Mouse (Mus musculus) intestine, embryonic 15.5 days (tissue): ENCODE results near the gene Mrrf. TPM values are rescaled to one million over a fixed set of nuclear protein-coding genes. Genes with fewer than 3 reads are reported as not detected.
A peak's percentile ranks its signal among the peaks of the same experiment; 100 is the strongest.

Experiments
- ATAC-seq: fragments of 200-750 bp; cut with Nextera tagmentation; 2 replicates; pipeline ENCODE4 v1.8.0; 2017; ENCODE audit warnings: moderate TSS enrichment, moderate library complexity
- H3K27ac ChIP-seq: fragments of 300-500 bp; sonication (generic); 2 replicates; pipeline ENCODE4 v1.5.1; 2015; ENCODE audit warnings: mild to moderate bottlenecking, inconsistent platforms
- H3K27me3 ChIP-seq: fragments of 300-500 bp; sonication (generic); replicated peaks from 2 replicates; pipeline ENCODE4 v1.6.1; 2015; ENCODE audit warnings: inconsistent platforms
- H3K36me3 ChIP-seq: fragments of 300-500 bp; sonication (generic); 2 replicates; pipeline ENCODE4 v1.6.1; 2015; ENCODE audit warnings: inconsistent platforms
- H3K4me1 ChIP-seq: fragments of 300-500 bp; sonication (generic); replicated peaks from 2 replicates; pipeline ENCODE4 v1.6.1; 2015; ENCODE audit warnings: inconsistent platforms
- H3K4me2 ChIP-seq: fragments of 300-500 bp; sonication (generic); replicated peaks from 2 replicates; pipeline ENCODE4 v1.6.1; 2015; ENCODE audit warnings: mild to moderate bottlenecking, inconsistent platforms
- H3K4me3 ChIP-seq: fragments of 300-500 bp; sonication (generic); replicated peaks from 2 replicates; pipeline ENCODE4 v1.5.1; 2015; ENCODE audit warnings: inconsistent platforms
- H3K9ac ChIP-seq: fragments of 300-500 bp; sonication (generic); 2 replicates; pipeline ENCODE4 v1.6.1; 2015; ENCODE audit warnings: inconsistent platforms
- H3K9me3 ChIP-seq: fragments of 300-500 bp; sonication (generic); 2 replicates; pipeline ENCODE4 v1.6.1; 2016; ENCODE audit warnings: inconsistent platforms
- WGBS: fragments of 180-500 bp; shearing (Covaris S2); methylation state at CpG from one replicate; pipeline ENCODE4 v1.1.7; 2015; 5-methylcytosine and 5-hydroxymethylcytosine counted together
- polyA plus RNA-seq: library from polyadenylated mRNA; unstranded; fragments of >200 nt; fragmentation: Nextera tagmentation; extraction: Ambion mirVana; gene quantifications from 2 replicates; pipeline ENCODE4 v1.2.1, GENCODE M21; 2015

The Mrrf gene
- polyA plus RNA-seq, result 35.1 and 35.9 TPM in 2 replicates

DNA sequence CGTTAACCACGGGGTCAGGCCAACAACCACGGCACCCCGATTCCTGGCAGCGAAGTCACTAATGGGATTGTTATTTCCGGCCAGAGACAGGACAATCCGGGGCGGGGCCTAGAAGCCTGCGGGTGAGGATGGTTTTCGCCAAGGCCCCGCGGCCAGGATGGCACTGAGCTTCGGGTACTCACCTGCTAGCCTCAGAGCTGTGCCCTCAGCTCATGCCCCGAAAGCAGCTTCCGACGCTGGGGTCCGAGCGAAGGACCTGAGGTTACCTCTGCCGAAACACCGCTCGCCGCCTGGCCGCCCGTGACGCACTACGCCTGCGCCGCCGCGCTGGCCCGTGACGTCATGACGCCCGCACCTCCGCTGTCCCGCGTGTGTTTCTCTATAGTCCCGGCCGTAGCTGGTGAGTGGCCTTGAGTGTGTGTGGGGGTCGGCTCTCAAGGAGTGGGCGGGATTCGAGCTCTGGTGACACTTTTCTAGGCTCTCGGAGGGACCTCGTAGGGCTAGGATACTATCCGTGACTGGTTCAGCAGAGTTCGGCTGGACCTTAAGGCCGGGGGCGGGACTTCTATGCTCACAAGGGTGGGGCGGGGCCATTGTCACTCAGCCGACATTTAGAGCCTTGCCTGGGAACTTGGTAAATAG, at the start of gene Mrrf, which contains the start of gene Rbm18:
Gene Mrrf, plus strand, starts transcription at position 90 of the 642 bp plus-strand sequence.
Gene Rbm18, minus strand, starts transcription at position 474 of the 642 bp plus-strand sequence.
- peak; percentile 98 for ATAC-seq
- peak within 1 kb of the TSS; percentile 73 for H3K9ac ChIP-seq
- H3K27me3 ChIP-seq, result no peaks in the 10 kb centered on the region
- peak within 1 kb of the TSS; percentile 67 for H3K4me2 ChIP-seq
- no peaks in the 10 kb centered on the region for H3K9me3 ChIP-seq
- 0 out of 2 replicates have a peak, but pooled peaks cover 10% of the 10 kb centered on the region for H3K4me1 ChIP-seq
- under 1% methylated on average over 50 of the region's 50 CpGs for WGBS
- peaks cover 12% of the 10 kb centered on the region; the same call in 1 of the 2 replicates for H3K36me3 ChIP-seq
- peak within 1 kb of the TSS; percentile 71 for H3K4me3 ChIP-seq
- H3K27ac ChIP-seq, result peak within 1 kb of the TSS; percentile 84

- H3K27me3 ChIP-seq, result peaks cover 74% of the 10 kb centered on the region
- H3K4me3 ChIP-seq, result no peak overlapping the region
- no peaks in the 10 kb centered on the region for H3K36me3 ChIP-seq
- H3K9me3 ChIP-seq, result no peaks in the 10 kb centered on the region
- peaks cover 14% of the 10 kb centered on the region for H3K4me1 ChIP-seq
- no peak overlapping the region for H3K9ac ChIP-seq
- no peak overlapping the region for H3K27ac ChIP-seq
- no peak for ATAC-seq
- no peak overlapping the region for H3K4me2 ChIP-seq
- whole genome bisulfite sequencing, result 60% methylated on average over 3 of the region's 3 CpGs
Observed at GRCm38 (mm10) chr2:36089190-36089589, 47.0 kb upstream of the Mrrf start.

DNA sequence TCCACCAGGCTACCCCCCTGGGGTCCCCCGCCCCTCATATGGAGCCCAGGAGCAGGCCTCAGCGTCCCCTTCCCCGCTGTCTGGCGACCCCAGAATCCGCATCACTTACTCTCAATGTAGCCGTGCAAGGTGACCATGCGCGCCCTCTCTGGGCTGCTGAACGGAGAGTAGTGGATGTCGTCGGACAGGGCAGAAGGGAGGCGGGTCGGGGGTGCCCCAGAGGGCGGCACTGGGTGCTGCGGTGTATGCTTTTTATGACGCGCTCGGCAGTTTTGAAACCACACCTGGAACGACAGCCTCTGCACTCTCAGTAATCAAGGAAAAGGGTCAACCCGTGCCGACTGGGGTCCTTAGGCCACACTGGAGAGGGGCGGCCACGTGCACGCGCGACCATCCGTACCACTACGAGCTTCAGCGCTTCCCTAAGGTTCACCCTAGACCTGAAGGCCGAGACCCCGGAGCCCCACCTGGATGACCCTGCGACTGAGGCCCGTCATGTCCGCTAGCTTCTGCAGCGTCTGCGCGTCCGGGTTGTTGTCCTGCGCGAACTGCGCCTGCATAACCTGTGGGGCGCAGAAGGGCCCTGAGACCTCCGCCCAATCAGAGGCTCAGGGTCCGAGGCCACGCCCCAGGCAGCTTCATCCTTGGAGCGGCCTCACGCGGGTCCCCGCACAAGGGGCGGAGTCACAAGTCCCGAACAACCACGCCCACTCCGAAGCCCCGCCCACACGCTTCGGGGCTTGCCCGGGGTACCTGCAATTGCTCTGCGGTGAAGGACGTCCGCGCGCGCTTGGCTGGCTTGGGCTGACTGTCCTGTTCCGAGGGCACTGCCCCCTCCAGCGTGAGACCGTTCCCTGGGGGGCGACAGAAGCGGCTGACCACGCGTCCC, 45.1 kb upstream of the Mrrf start:
- Histone ChIP-seq H3K4me2 (peak overlapping the region; percentile 91), H3K36me3 (no peaks in the 10 kb centered on the region), H3K27me3 (peaks cover 91% of the 10 kb centered on the region), H3K4me1 (peaks cover 14% of the 10 kb centered on the region), H3K9me3 (no peaks in the 10 kb centered on the region), H3K27ac (no peak overlapping the region), H3K9ac (0 out of 2 replicates have a peak overlapping the region, but pooled peaks have one; percentile 4), H3K4me3 (peak overlapping the region; percentile 45)
- WGBS, result 5% methylated on average over 70 of the region's 70 CpGs
- ATAC-seq, result peak; percentile 91

DNA sequence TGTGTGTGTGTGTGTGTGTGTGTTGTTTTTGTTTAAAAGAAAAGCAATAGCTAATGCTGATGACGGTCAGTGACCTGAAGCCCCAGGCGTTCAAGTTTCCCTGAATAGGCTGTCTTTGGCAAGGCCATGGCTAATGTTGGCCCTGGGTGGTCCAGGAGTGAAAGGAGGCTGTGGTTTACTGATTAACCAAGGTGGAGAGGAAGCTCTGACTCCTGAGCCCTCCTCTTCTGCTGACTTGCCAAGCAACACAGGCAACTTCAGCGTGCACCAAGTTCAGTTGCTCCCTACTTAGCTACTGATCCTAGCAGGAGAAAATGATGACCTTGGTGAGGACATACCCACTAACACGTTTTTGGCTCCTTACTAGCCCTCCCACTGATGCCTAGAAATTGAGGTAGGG, 43.4 kb upstream of the Mrrf start:
- Histone ChIP-seq H3K36me3 (no peaks in the 10 kb centered on the region), H3K9ac (no peak overlapping the region), H3K4me2 (no peak overlapping the region), H3K27me3 (peaks cover 93% of the 10 kb centered on the region), H3K4me1 (peaks cover 14% of the 10 kb centered on the region), H3K4me3 (no peak overlapping the region), H3K9me3 (no peaks in the 10 kb centered on the region), H3K27ac (no peak overlapping the region)
- ATAC-seq, result no peak
- 7% methylated on average over 4 of the region's 4 CpGs for WGBS

- ATAC-seq, result no peak
Observed at GRCm38 (mm10) chr2:36093301-36093700, 42.9 kb upstream of the Mrrf start.

GRCm38 (mm10) chr2:36093914-36094475, 42.2 kb upstream of the Mrrf start:
- peaks cover 14% of the 10 kb centered on the region for H3K4me1 ChIP-seq
- no peak for ATAC-seq
- H3K27ac ChIP-seq, result no peak overlapping the region
- H3K9me3 ChIP-seq, result no peaks in the 10 kb centered on the region
- H3K27me3 ChIP-seq, result peaks cover 95% of the 10 kb centered on the region
- H3K36me3 ChIP-seq, result no peaks in the 10 kb centered on the region
- WGBS, result 11% methylated on average over 31 of the region's 31 CpGs
- no peak overlapping the region for H3K4me3 ChIP-seq
- no peak overlapping the region; the same call in 1 of the 2 replicates for H3K4me2 ChIP-seq
- no peak overlapping the region for H3K9ac ChIP-seq

More at GRCm38 (mm10) chr2:36093301-36093700, 42.9 kb upstream of the Mrrf start:
- Histone ChIP-seq H3K4me3 (no peak overlapping the region), H3K9me3 (no peaks in the 10 kb centered on the region), H3K9ac (no peak overlapping the region), H3K27me3 (peaks cover 93% of the 10 kb centered on the region), H3K27ac (no peak overlapping the region), H3K36me3 (no peaks in the 10 kb centered on the region), H3K4me1 (peaks cover 14% of the 10 kb centered on the region), H3K4me2 (no peak overlapping the region)
- 31% methylated on average over 7 of the region's 7 CpGs for WGBS

- no peak for ATAC-seq
- H3K9ac ChIP-seq, result no peak overlapping the region
- WGBS, result 8% methylated on average over 18 of the region's 18 CpGs
- H3K4me1 ChIP-seq, result peaks cover 5% of the 10 kb centered on the region; the same call in 1 of the 2 replicates
- H3K4me2 ChIP-seq, result no peak overlapping the region
- no peak overlapping the region for H3K4me3 ChIP-seq
- H3K27me3 ChIP-seq, result peaks cover 93% of the 10 kb centered on the region
- H3K27ac ChIP-seq, result no peak overlapping the region
- no peaks in the 10 kb centered on the region for H3K36me3 ChIP-seq
- no peaks in the 10 kb centered on the region for H3K9me3 ChIP-seq
Observed at GRCm38 (mm10) chr2:36097129-36097815, 38.9 kb upstream of the Mrrf start.

GRCm38 (mm10) chr2:36098021-36098420, 38.2 kb upstream of the Mrrf start:
- Histone ChIP-seq H3K27ac (no peak overlapping the region), H3K4me1 (peaks cover 12% of the 10 kb centered on the region), H3K4me3 (no peak overlapping the region), H3K27me3 (peaks cover 96% of the 10 kb centered on the region), H3K36me3 (no peaks in the 10 kb centered on the region), H3K9ac (no peak overlapping the region), H3K4me2 (no peak overlapping the region), H3K9me3 (no peaks in the 10 kb centered on the region)
- 10% methylated on average over 5 of the region's 5 CpGs for WGBS
- no peak for ATAC-seq

- H3K4me2 ChIP-seq, result no peak overlapping the region
- H3K36me3 ChIP-seq, result no peaks in the 10 kb centered on the region
- no peak overlapping the region for H3K27ac ChIP-seq
- peaks cover 20% of the 10 kb centered on the region for H3K4me1 ChIP-seq
- peaks cover 94% of the 10 kb centered on the region for H3K27me3 ChIP-seq
- H3K9me3 ChIP-seq, result no peaks in the 10 kb centered on the region
- no peak overlapping the region for H3K9ac ChIP-seq
- no peak for ATAC-seq
- H3K4me3 ChIP-seq, result no peak overlapping the region
- WGBS, result 15% methylated on average over 6 of the region's 6 CpGs
Observed at GRCm38 (mm10) chr2:36099739-36100138, 36.5 kb upstream of the Mrrf start.

- Histone ChIP-seq H3K4me2 (peak overlapping the region; percentile 48), H3K9ac (no peak overlapping the region), H3K27me3 (peaks cover 93% of the 10 kb centered on the region), H3K4me1 (peaks cover 28% of the 10 kb centered on the region), H3K9me3 (no peaks in the 10 kb centered on the region), H3K27ac (no peak overlapping the region), H3K4me3 (peak overlapping the region; percentile 19; the same call in 1 of the 2 replicates), H3K36me3 (no peaks in the 10 kb centered on the region)
- ATAC-seq, result no peak
- 4% methylated on average over 28 of the region's 28 CpGs for WGBS
Observed at GRCm38 (mm10) chr2:36101866-36102558, 34.2 kb upstream of the Mrrf start.

GRCm38 (mm10) chr2:36102559-36102946, 33.6 kb upstream of the Mrrf start:
- H3K27me3 ChIP-seq, result peaks cover 91% of the 10 kb centered on the region
- no peaks in the 10 kb centered on the region for H3K36me3 ChIP-seq
- peak; percentile 42; the same call in 1 of the 2 replicates for ATAC-seq
- WGBS, result 2% methylated on average over 21 of the region's 21 CpGs
- H3K4me2 ChIP-seq, result peak overlapping the region; percentile 48
- H3K27ac ChIP-seq, result no peak overlapping the region
- H3K9ac ChIP-seq, result peak overlapping the region; percentile 17; the same call in 1 of the 2 replicates
- H3K4me1 ChIP-seq, result peaks cover 28% of the 10 kb centered on the region
- peak overlapping the region; percentile 19 for H3K4me3 ChIP-seq
- no peaks in the 10 kb centered on the region for H3K9me3 ChIP-seq
